Mouse (Mus musculus): ENCODE data around the gene Olfr1134.
"Not testable (repeated sequence)": the region's sequence is repeated elsewhere in the genome, so short reads cannot be mapped to it uniquely, and the experiment has no call there.

Olfr1134 gene

DNA sequence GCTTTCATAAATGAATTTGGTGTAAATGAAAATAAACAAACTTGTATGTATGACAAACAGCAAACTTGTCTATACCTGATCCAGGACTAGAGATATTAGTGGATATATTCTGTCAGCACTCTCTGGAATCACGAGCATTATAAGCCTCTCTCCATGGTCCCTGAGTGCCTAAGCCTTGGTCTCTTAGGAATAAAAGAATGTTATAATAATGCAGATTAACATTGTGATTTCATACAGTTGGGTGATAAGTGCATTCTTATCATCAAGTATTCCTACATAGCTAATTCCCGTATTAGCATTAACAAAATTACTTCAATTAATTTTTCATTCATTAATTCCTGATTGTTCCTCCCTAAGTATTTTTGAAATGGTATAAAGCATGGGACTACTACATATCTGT lies at the start of gene Olfr1134:
Gene Olfr1134, minus strand, starts transcription at position 101 of the 400 bp plus-strand sequence.
- no peak for DNase-seq

DNA sequence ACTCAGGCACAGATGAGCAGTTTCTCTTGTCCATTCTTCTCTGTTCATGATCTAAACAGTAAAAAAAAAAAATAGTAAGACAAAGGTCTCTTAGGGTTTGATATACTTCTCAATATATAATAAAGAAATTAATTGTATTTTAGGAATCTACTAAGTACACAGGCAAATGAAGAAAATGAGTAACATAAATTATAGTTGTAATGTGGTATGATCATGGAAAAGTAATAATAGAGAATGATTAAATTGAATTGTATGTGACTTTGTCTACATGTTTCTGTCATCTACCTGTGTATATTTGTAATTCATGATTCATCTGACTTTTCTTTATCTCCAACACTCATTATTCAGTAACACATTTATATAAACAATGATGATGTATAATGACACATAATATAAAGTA lies 35.6 kb upstream of the Olfr1134 start, which contains the start of gene Olfr1136:
Gene Olfr1136, minus strand, starts transcription at position 101 of the 400 bp plus-strand sequence.
- no peak for DNase-seq

DNA sequence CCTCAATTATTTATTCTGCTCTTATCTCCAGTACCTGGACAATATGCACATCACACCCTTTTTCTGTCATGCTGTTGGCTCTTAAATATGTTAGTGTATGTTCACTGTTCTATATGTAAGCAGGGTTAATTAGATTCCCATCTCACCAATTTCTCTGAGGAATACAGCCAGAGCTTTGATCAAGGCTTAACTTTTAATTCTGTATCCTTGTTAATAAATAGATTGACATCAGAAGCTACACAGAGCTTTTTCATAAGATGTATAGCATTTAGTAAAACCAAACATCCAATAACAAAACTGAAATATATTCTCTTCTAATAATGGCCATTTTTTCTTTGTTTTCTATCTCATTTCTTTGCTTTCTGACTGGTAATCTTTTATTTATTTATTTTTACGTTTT lies 15.3 kb upstream of the Olfr1134 start, which contains the start of gene Olfr1135:
Gene Olfr1135, minus strand, starts transcription at position 101 of the 400 bp plus-strand sequence.
- no peak for DNase-seq

DNA sequence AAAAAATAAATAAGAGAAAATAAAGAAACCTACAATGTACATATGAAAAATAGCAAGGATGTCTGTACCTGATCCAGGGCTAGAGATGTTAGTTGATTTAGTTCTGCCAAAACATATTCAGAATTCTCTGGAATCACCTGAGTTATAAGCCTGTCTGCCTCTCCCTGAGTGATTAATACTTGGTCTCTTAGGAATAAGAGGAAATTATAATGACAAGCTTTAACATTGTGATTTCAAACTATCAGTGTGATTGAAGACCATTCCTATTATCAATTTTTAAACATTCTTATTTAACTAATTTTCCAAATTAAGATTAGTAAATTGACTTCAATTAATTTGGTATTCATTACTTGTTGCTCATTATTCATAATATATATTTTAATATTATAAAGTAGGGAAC lies 11.0 kb downstream of the Olfr1134 start, which contains the start of gene Olfr1133:
Gene Olfr1133, minus strand, starts transcription at position 101 of the 400 bp plus-strand sequence.
- DNase-seq = no peak

DNA sequence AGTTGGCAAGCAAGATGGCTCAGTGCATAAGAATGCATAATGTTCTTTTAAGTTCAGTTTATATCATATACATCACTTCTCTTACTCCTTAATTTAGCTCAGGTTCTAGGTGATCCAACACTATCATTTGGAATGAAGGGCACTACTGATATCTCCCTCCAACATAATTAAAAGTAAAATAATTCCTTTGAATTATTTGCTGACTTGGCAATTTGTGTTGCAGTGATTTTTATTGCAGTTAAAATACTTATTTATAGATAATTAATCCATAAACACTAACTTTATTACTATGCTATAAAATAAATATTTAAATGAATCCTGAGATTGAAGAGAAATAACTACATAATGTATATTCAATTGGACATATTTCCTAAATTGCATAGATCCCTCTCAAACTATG lies 15.8 kb downstream of the Olfr1134 start:
- no peak for DNase-seq

DNA sequence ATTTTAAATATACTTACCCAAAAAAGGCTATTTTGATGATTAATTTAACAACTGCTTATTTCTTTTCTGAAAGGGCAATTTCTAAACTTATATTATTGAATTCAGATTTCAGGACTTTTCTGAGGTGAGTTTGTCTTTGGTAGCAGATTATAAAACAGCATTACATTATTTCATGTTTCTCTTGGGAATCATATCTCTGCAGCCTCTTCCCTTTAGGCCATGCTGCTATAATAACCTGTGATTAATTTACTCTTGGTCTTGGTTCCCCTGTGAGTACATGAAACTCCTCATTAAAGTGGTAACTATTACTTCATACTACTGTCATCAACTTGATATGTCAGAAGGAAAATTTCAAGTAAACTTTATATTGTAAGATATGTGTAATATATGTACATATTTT lies 20.8 kb downstream of the Olfr1134 start, which contains the start of gene Olfr1132:
Gene Olfr1132, minus strand, starts transcription at position 101 of the 400 bp plus-strand sequence.
- DNase-seq = no peak

DNA sequence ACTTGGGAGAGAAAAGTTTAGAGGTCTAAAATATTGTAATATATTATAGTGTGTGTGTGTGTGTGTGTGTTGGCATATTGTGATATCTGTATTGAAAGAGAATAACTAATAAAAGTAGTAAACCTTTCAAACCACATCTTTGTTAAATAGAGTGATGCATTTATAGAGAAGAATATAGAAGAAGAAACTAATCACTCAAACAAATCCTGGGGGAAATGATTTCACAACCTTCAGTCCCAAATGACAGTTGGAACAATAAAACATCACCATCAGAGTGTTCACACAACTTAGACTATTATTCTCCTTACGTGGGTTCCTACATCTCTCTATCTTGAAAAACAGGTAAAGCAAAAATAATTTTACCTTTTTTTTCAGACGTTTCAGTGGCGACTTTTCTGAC lies 31.5 kb downstream of the Olfr1134 start, which contains the start of gene Olfr1131:
Gene Olfr1131, plus strand, starts transcription at position 301 of the 400 bp plus-strand sequence.
- no peak for DNase-seq

DNA sequence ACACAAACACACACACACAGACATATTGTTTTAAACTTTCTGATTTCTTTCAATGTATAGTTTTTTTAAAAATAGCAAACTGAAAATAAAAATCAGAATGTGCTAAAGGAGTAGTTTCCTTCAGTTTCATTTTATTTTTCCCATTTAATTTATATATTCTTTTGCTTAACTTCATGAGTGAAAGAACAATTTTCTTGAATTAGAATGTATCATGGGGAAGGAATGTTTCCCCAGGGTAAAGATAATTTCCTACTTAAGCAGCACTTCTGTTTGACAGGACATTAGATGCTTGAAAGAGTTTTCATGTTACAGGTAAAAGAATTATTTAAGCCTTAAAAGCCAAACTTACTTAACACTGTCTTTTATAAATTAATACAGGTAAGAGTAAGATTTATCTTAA lies 52.3 kb downstream of the Olfr1134 start, which contains the start of gene Olfr1130:
Gene Olfr1130, plus strand, starts transcription at position 301 of the 400 bp plus-strand sequence.
- not testable (repeated sequence) for DNase-seq
